Mouse (Mus musculus) testis, adult 2 months (tissue): Measurements from ENCODE around the gene Znfx1. TPM values are rescaled to one million over a fixed set of nuclear protein-coding genes. Genes with fewer than 3 reads are reported as not detected.
"Not testable (repeated sequence)": the region's sequence is repeated elsewhere in the genome, so short reads cannot be mapped to it uniquely, and the experiment has no call there.

ENCODE experiments used
- H3K27ac ChIP-seq: fragments of 200-500 bp; 2 replicates; pipeline ENCODE4 v1.5.1; 2012; ENCODE audit warnings: low read depth, low read length; ENCODE audit not compliant: control insufficient read depth, insufficient read depth
- H3K27me3 ChIP-seq: fragments of 200-500 bp; 2 replicates; pipeline ENCODE4 v1.6.1; 2012; ENCODE audit warnings: mild to moderate bottlenecking, low read length, moderate library complexity; ENCODE audit not compliant: control insufficient read depth, insufficient read depth
- H3K36me3 ChIP-seq: fragments of 200-500 bp; 2 replicates; pipeline ENCODE4 v1.6.1; 2012; ENCODE audit warnings: mild to moderate bottlenecking, low read length; ENCODE audit not compliant: control insufficient read depth, insufficient read depth
- H3K4me1 ChIP-seq: fragments of 200-500 bp; 2 replicates; pipeline ENCODE4 v1.6.1; 2012; ENCODE audit warnings: low read length; ENCODE audit not compliant: control insufficient read depth, insufficient read depth
- H3K4me3 ChIP-seq: fragments of 200-500 bp; 2 replicates; pipeline ENCODE4 v1.5.1; 2012; ENCODE audit warnings: low read depth, mild to moderate bottlenecking, low read length, moderate library complexity, mixed read lengths; ENCODE audit not compliant: control insufficient read depth
- CTCF ChIP-seq: fragments of 200-500 bp; IDR thresholded peaks from 2 replicates; pipeline ENCODE4 v1.5.1; 2012; ENCODE audit warnings: low read depth, mild to moderate bottlenecking, inconsistent platforms, low read length, moderate library complexity; ENCODE audit not compliant: control insufficient read depth, insufficient read depth, insufficient replicate concordance
- POLR2A ChIP-seq: fragments of 200-500 bp; IDR thresholded peaks from 2 replicates; pipeline ENCODE4 v1.6.1; 2012; ENCODE audit warnings: low read depth, mild to moderate bottlenecking, inconsistent platforms, low read length, moderate library complexity; ENCODE audit not compliant: control insufficient read depth
- polyA plus RNA-seq: library from polyadenylated mRNA; depleted of rRNA; stranded (reverse); fragments of >200 nt; gene quantifications from 2 replicates; pipeline ENCODE4 v1.2.3, GENCODE M21; 2012

The Znfx1 gene
- polyA plus RNA-seq, 1 experiment, result 42.7 TPM

GRCm38 (mm10) chr2:167030507-167030906 is 32.3 kb downstream of the Znfx1 start:
- no peak overlapping the region for H3K27ac ChIP-seq
- peaks cover 2% of the 10 kb centered on the region for H3K36me3 ChIP-seq
- H3K27me3 ChIP-seq, result no peaks in the 10 kb centered on the region
- no peak for TF ChIP-seq POLR2A
- no peak for TF ChIP-seq CTCF
- no peak overlapping the region for H3K4me3 ChIP-seq
- no peaks in the 10 kb centered on the region for H3K4me1 ChIP-seq

- Histone ChIP-seq H3K36me3 (peaks cover 2% of the 10 kb centered on the region), H3K4me1 (no peaks in the 10 kb centered on the region), H3K27ac (no peak overlapping the region), H3K4me3 (no peak overlapping the region), H3K27me3 (no peaks in the 10 kb centered on the region)
- no peak for TF ChIP-seq POLR2A
- no peak for TF ChIP-seq CTCF
Measured at GRCm38 (mm10) chr2:167028553-167028952, 34.3 kb downstream of the Znfx1 start.

GRCm38 (mm10) chr2:167019396-167019795 is 43.4 kb downstream of the Znfx1 start:
- Histone ChIP-seq H3K36me3 (no peaks in the 10 kb centered on the region; the same call in 1 of the 2 replicates), H3K27me3 (no peaks in the 10 kb centered on the region), H3K4me1 (peaks cover 6% of the 10 kb centered on the region; the same call in 1 of the 2 replicates), H3K4me3 (no peak overlapping the region), H3K27ac (no peak overlapping the region)
- TF ChIP-seq POLR2A, result no peak
- TF ChIP-seq CTCF, result no peak

- Histone ChIP-seq H3K4me3 (peak overlapping the region; percentile 92), H3K4me1 (peaks cover 6% of the 10 kb centered on the region; the same call in 1 of the 2 replicates), H3K27ac (peak overlapping the region; percentile 4), H3K27me3 (no peaks in the 10 kb centered on the region), H3K36me3 (no peaks in the 10 kb centered on the region; the same call in 1 of the 2 replicates)
- no peak; the same call in 1 of the 2 replicates for TF ChIP-seq POLR2A
- no peak for TF ChIP-seq CTCF
Measured at GRCm38 (mm10) chr2:167015382-167015718, 47.5 kb downstream of the Znfx1 start.

DNA sequence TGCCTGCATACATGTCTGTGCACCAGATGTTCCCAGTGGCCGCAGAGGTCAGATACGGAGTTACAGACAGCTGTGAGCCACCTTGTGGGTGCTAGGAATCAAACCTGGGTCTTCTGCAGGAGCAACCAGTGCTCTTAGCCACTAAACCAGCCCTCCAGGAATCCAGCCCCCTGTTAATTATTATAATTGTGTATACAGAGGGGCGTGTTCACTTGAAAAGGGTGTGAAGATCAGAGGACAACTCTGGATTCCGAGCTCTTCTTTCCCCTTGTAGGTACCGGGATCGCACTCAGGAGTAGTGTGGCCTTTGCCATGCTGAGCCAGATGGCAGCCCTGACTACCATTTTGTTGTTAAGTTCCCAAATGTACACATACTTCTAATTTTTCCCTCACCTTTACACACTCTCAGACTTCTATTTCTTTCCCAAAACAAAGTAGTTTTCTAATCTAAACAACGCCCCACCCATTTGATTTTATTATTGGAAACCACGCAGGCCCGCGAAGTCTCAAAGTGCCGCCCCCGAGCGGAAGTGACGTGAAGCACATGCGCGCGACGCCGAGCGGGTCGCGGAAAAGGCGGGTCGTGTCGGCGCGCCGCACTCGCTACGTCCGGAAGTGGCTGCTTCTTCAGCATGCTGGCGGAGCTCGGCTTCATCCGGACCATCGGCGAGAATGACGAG is 48.0 kb downstream of the Znfx1 start, which contains the start of gene Ddx27:
TSS of gene Ddx27 (plus strand) at position 492 of the 680 bp plus-strand sequence.
- Histone ChIP-seq H3K4me3 (peak within 1 kb of the TSS; percentile 92), H3K4me1 (peaks cover 6% of the 10 kb centered on the region; the same call in 1 of the 2 replicates), H3K27ac (peak within 1 kb of the TSS; percentile 4), H3K36me3 (no peaks in the 10 kb centered on the region; the same call in 1 of the 2 replicates), H3K27me3 (no peaks in the 10 kb centered on the region)
- no peak for TF ChIP-seq CTCF
- TF ChIP-seq POLR2A, result peak; percentile 75

GRCm38 (mm10) chr2:167010546-167010945 is 52.3 kb downstream of the Znfx1 start:
- no peak overlapping the region for H3K27ac ChIP-seq
- no peaks in the 10 kb centered on the region for H3K27me3 ChIP-seq
- H3K36me3 ChIP-seq, result no peaks in the 10 kb centered on the region
- H3K4me1 ChIP-seq, result no peaks in the 10 kb centered on the region
- no peak overlapping the region for H3K4me3 ChIP-seq
- no peak for TF ChIP-seq POLR2A
- TF ChIP-seq CTCF, result no peak

DNA sequence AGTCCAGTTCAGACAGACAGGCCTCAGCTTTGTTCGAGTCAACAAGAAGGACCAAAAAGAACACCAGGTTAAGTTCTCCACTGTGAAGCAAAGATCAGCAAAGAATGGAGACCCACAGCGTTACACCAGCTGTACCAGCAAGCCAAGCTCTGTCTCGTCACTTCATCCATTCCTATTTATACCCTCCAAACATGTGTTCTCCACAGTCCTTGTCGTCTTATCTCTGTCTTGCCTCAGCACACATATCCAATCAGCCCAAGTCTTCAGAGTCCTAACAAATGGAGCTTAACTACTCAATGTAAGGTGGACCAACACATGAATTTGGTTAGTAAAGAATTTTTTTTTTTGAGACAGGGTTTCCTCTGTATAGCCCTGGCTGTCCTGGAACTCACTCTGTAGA is 53.3 kb downstream of the Znfx1 start:
- H3K27me3 ChIP-seq, result no peaks in the 10 kb centered on the region
- H3K4me3 ChIP-seq, result no peak overlapping the region
- H3K27ac ChIP-seq, result no peak overlapping the region
- TF ChIP-seq POLR2A (no peak), CTCF (no peak)
- H3K4me1 ChIP-seq, result no peaks in the 10 kb centered on the region
- H3K36me3 ChIP-seq, result no peaks in the 10 kb centered on the region

DNA sequence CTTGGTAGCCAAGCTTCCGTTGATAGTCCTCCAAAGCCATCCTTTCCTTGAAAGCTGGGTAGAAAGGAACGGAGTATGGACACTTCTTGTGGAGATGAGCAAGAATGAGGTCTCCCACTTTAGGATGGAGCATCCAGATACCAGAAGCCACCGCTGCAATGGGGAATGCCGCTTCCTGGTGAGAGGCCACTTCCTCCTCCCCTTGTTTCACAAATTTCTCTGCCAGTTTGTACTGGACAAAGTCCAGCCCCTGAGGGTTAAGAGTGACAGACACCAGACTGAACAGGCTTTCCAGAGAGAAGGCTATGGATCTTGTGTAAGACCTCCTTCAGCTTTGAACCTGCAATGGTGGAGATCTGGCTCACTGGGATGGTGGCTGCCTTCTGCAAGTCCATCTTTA is 55.2 kb downstream of the Znfx1 start:
- H3K4me1 ChIP-seq, H3K4me3 ChIP-seq, H3K27ac ChIP-seq, H3K27me3 ChIP-seq, H3K36me3 ChIP-seq: not testable (repeated sequence)
